Mouse (Mus musculus) kidney, embryonic 16.5 days (tissue): ENCODE results near the gene Atxn7l1. TPM values are rescaled to one million over a fixed set of nuclear protein-coding genes. Genes with fewer than 3 reads are reported as not detected.

Source experiments
- ATAC-seq: fragments of 200-750 bp; cut with Nextera tagmentation; 2 replicates; pipeline ENCODE4 v1.8.0; 2017; ENCODE audit warnings: moderate TSS enrichment; ENCODE audit not compliant: low FRiP score, low TSS enrichment
- H3K27ac ChIP-seq: fragments of 300-500 bp; sonication (generic); 2 replicates; pipeline ENCODE4 v1.5.1; 2014; ENCODE audit warnings: low read length
- H3K27me3 ChIP-seq: fragments of 300-500 bp; sonication (generic); 2 replicates; pipeline ENCODE4 v1.6.1; 2014; ENCODE audit warnings: low read length, control low read depth, mixed read lengths; ENCODE audit not compliant: insufficient read depth
- H3K36me3 ChIP-seq: fragments of 300-500 bp; sonication (generic); 2 replicates; pipeline ENCODE4 v1.6.1; 2014; ENCODE audit warnings: low read length, control low read depth, mixed read lengths; ENCODE audit not compliant: insufficient read depth
- H3K4me1 ChIP-seq: fragments of 300-500 bp; sonication (generic); 2 replicates; pipeline ENCODE4 v1.6.1; 2014; ENCODE audit warnings: low read length, control low read depth, mixed read lengths; ENCODE audit not compliant: insufficient read depth
- H3K4me2 ChIP-seq: fragments of 300-500 bp; sonication (generic); replicated peaks from 2 replicates; pipeline ENCODE4 v1.6.1; 2014; ENCODE audit warnings: low read depth, low read length
- H3K4me3 ChIP-seq: fragments of 300-500 bp; sonication (generic); 2 replicates; pipeline ENCODE4 v1.5.1; 2014; ENCODE audit warnings: mild to moderate bottlenecking, low read length
- H3K9ac ChIP-seq: fragments of 300-500 bp; sonication (generic); replicated peaks from 2 replicates; pipeline ENCODE4 v1.6.1; 2014; ENCODE audit warnings: low read length
- H3K9me3 ChIP-seq: fragments of 300-500 bp; sonication (generic); 2 replicates; pipeline ENCODE4 v1.6.1; 2016; ENCODE audit warnings: low read length, control low read depth
- WGBS: fragments of 180-500 bp; shearing (Covaris S2); extraction: QIAGEN DNeasy Blood & Tissue Kit; methylation state at CpG from one replicate; pipeline ENCODE4 v1.1.7; 2014; 5-methylcytosine and 5-hydroxymethylcytosine counted together
- polyA plus RNA-seq: library from polyadenylated mRNA; unstranded; fragments of >200 nt; fragmentation: Nextera tagmentation; extraction: Ambion mirVana; gene quantifications from 2 replicates; pipeline ENCODE4 v1.2.1, GENCODE M21; 2015

The Atxn7l1 gene
- polyA plus RNA-seq, 1 experiment from 2014 or later = 9.9 TPM

DNA sequence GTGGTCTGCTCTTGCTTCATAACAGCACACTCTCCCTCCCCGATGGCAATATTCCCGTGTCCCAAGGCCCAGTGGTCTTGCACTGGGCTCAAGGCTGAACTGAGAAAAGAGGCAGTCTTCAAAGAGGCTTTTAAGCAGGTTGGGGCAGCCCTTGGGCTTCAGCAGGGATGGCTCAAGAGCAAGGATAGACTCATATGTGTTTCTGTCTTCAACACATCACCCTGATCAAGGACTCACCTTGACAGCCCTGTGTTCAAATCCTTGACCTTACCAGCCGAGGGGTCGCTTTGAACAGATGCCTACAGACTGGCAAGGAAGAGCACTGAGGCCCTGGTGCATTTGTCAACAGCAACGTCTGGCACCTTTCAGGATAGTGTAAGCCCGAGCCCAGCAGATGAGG, 105.1 kb downstream of the Atxn7l1 start:
- peaks cover 4% of the 10 kb centered on the region; the same call in 1 of the 2 replicates for H3K36me3 ChIP-seq
- no peak for ATAC-seq
- H3K27me3 ChIP-seq = no peaks in the 10 kb centered on the region
- no peak overlapping the region for H3K4me2 ChIP-seq
- 85% methylated on average over 6 of the region's 6 CpGs for WGBS
- no peak overlapping the region for H3K27ac ChIP-seq
- no peaks in the 10 kb centered on the region for H3K9me3 ChIP-seq
- H3K4me3 ChIP-seq = no peak overlapping the region
- no peaks in the 10 kb centered on the region for H3K4me1 ChIP-seq
- H3K9ac ChIP-seq = no peak overlapping the region

DNA sequence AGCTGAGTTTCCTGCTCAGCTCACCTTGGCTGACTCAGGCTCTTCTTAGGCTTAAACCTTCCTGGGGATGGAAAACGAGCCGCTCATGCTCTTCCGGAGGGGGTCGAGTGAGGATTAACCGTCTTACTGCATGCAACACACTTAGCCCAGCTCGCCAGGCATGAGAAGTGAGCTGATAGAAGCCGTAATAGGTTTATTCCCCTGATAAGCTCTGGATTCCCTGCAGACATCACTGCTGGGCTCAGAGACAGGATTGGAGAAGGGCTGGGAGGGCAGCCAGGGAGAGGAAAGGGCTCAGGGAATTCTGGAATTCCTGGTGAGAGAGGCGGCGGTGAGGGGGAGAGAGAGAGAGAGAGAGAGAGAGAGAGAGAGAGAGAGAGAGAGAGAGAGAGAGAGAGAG, 105.7 kb downstream of the Atxn7l1 start:
- no peaks in the 10 kb centered on the region for H3K9me3 ChIP-seq
- no peaks in the 10 kb centered on the region for H3K27me3 ChIP-seq
- H3K9ac ChIP-seq = no peak overlapping the region
- no peak overlapping the region for H3K27ac ChIP-seq
- H3K4me2 ChIP-seq = no peak overlapping the region
- 75% methylated on average over 9 of the region's 9 CpGs for WGBS
- no peak for ATAC-seq
- H3K36me3 ChIP-seq = peaks cover 4% of the 10 kb centered on the region; the same call in 1 of the 2 replicates
- H3K4me3 ChIP-seq = no peak overlapping the region
- H3K4me1 ChIP-seq = no peaks in the 10 kb centered on the region

DNA sequence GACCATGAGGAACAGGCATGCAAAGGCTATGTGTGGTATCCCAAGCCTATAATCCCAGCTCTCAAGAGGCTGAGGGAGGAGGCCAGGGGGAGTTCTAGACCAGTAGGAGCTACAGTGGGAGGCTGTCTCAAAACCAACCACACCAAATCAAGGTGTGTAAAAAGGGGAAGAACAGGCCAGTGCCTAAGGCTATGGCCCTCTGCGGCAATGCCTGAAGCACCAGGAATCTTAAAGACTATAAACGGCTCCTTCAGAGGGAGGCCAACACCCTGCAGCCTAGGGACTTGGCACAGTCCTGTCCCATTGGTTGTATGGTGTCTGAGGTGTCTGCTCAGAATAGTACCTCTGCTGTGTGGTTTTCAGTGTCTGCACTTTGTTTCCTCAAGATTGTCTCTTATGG, 107.8 kb downstream of the Atxn7l1 start:
- H3K9ac ChIP-seq = no peak overlapping the region
- no peak for ATAC-seq
- H3K4me2 ChIP-seq = no peak overlapping the region
- 74% methylated on average over 2 of the region's 2 CpGs for whole genome bisulfite sequencing
- no peaks in the 10 kb centered on the region for H3K27me3 ChIP-seq
- no peaks in the 10 kb centered on the region for H3K9me3 ChIP-seq
- H3K36me3 ChIP-seq = peaks cover 2% of the 10 kb centered on the region; the same call in 1 of the 2 replicates
- no peaks in the 10 kb centered on the region for H3K4me1 ChIP-seq
- no peak overlapping the region for H3K4me3 ChIP-seq
- no peak overlapping the region for H3K27ac ChIP-seq

DNA sequence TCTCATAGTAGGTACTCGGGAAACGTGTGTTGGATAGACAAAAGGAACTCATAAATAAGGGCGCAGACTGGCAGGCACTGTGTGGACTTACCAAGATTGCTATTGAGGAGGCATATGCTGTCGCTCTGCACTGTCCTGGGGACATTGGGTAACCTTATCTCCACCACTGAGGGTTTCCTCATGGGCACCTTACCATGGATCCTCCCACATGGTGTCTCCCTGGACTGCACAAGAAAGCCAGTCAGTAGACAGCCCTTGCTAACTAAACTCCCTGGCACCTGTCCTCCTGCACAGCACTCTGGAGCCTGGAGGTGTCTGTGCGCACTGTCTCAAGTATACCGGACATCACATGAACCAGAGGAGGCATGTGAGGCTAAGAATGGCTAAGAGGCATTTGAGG, 108.9 kb downstream of the Atxn7l1 start:
- Histone ChIP-seq H3K27ac (no peak overlapping the region), H3K9ac (no peak overlapping the region), H3K36me3 (no peaks in the 10 kb centered on the region), H3K4me3 (no peak overlapping the region), H3K27me3 (no peaks in the 10 kb centered on the region), H3K4me2 (no peak overlapping the region), H3K9me3 (no peaks in the 10 kb centered on the region), H3K4me1 (no peaks in the 10 kb centered on the region)
- no peak for ATAC-seq
- WGBS = 91% methylated on average over 6 of the region's 6 CpGs

DNA sequence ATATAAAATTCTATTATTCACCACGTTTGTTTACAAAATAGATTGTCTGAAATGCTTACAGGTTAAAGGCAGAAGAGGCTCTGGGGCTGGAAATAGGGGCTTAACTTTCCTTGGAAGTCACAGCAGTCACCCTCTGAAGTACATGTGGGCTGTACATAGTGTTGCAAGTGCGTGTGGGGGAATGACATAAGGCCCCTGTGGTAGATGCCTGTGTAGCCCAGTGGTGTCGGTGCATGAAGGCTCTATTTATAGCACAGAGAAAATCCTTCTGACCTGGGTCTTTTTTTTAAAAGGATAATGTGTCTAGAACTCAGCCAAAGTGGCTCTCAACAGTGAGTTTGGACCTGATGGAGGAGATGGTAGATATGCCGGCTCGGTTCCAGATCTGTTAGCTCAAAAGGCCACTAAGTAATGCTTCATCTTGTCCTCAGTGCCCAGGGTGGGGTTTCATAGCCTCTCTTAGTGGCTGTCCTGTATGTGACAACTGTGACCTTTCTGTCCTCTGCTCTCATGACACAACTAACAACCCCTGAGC, 111.6 kb downstream of the Atxn7l1 start:
- Histone ChIP-seq H3K4me1 (no peaks in the 10 kb centered on the region), H3K27me3 (no peaks in the 10 kb centered on the region), H3K4me3 (no peak overlapping the region), H3K36me3 (no peaks in the 10 kb centered on the region), H3K4me2 (no peak overlapping the region), H3K27ac (no peak overlapping the region), H3K9ac (no peak overlapping the region), H3K9me3 (no peaks in the 10 kb centered on the region)
- WGBS = 84% methylated on average over 5 of the region's 5 CpGs
- ATAC-seq = no peak

DNA sequence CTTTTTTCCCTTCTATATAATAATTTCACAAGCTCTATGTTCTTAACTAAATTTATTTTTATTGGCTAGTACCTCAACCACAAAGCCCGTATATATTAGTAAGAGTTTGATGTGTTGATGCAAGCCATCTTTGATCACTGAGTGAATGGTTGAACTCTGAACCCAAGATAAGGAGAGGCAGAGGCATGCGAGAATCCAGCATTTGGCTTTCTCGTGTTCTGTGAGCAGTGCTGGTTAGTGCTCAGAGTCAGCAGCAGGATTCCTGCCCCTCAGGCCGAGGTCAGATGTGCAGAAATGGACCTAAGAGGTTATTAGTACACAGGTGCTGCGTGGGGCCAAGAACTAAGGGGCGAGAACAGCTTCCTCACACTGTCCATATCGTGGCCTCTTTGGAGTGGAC, 113.1 kb downstream of the Atxn7l1 start:
- WGBS = 65% methylated on average over 7 of the region's 7 CpGs
- Histone ChIP-seq H3K9me3 (no peaks in the 10 kb centered on the region), H3K9ac (no peak overlapping the region), H3K27ac (no peak overlapping the region), H3K4me2 (no peak overlapping the region), H3K27me3 (no peaks in the 10 kb centered on the region), H3K4me3 (no peak overlapping the region), H3K4me1 (no peaks in the 10 kb centered on the region), H3K36me3 (no peaks in the 10 kb centered on the region)
- ATAC-seq = no peak

DNA sequence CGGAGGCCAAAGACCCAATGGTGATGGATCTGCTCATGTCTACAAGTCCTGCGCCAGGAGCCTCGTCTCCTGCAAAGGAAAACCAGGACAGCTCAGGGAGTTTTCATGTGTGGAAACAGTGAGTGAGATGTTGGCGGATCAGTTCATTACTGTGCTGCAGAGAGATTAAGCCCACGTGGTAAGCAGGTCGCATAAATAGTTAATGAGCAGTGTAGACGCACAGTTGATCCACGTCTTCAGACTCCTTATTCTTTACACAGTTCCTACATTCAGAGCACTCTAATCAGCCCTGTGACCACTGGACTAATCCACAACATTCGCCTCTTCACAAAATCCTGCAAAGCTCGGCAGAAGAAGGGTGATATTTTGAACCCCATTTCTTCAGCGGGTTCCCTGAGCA, 118.4 kb downstream of the Atxn7l1 start:
- no peak overlapping the region for H3K9ac ChIP-seq
- WGBS = 92% methylated on average over 11 of the region's 11 CpGs
- no peak overlapping the region for H3K27ac ChIP-seq
- H3K36me3 ChIP-seq = no peaks in the 10 kb centered on the region
- H3K4me2 ChIP-seq = no peak overlapping the region
- no peak for ATAC-seq
- no peaks in the 10 kb centered on the region for H3K9me3 ChIP-seq
- H3K4me3 ChIP-seq = no peak overlapping the region
- no peaks in the 10 kb centered on the region for H3K27me3 ChIP-seq
- 0 out of 2 replicates have a peak, but pooled peaks cover 9% of the 10 kb centered on the region for H3K4me1 ChIP-seq

DNA sequence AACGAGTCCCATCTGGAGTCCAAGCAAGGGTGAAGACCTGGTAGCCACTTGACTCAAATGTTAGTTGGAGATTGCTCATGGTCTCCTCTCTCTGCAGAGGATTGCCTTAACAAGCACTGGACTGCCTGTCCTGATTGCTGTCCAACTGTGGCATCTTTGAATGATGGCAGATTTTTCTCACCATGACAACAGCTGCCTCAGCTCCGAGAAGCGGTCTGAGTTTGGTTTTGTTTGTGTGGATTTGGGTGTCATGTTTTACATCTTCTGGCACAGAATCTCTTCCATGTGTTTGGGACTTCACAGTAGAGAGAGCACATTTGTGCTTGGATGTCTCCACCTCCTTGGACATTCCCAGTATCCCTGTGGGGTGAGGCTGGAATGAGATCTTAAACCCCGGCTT, 120.5 kb downstream of the Atxn7l1 start:
- Histone ChIP-seq H3K9ac (no peak overlapping the region), H3K4me1 (0 out of 2 replicates have a peak, but pooled peaks cover 9% of the 10 kb centered on the region), H3K9me3 (no peaks in the 10 kb centered on the region), H3K27ac (no peak overlapping the region), H3K4me2 (no peak overlapping the region), H3K27me3 (no peaks in the 10 kb centered on the region), H3K4me3 (no peak overlapping the region), H3K36me3 (no peaks in the 10 kb centered on the region)
- ATAC-seq = no peak
- WGBS = 29% methylated on average over 4 of the region's 4 CpGs

DNA sequence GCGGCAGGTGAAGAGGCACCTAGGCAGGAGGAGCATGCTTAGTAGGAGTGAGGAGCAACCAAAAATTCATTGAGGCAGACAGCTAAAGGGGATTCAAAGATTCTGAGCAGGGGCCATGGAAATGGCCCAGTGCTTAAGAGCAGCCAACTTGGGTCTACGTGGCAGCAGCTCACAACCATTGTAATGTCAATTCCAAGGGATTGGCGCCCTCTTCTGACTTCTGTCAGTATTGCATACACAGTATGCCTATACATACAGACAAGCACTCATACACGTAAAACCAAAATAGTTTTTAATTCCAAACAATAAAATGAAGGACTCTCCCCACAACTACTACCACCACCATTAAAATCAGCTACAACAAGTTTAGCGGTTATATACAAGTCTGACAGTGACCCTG, 122.2 kb downstream of the Atxn7l1 start:
- Histone ChIP-seq H3K9ac (no peak overlapping the region), H3K27ac (no peak overlapping the region), H3K9me3 (no peaks in the 10 kb centered on the region), H3K4me2 (no peak overlapping the region), H3K27me3 (no peaks in the 10 kb centered on the region), H3K36me3 (no peaks in the 10 kb centered on the region), H3K4me1 (0 out of 2 replicates have a peak, but pooled peaks cover 9% of the 10 kb centered on the region), H3K4me3 (no peak overlapping the region)
- 83% methylated on average over 5 of the region's 5 CpGs for WGBS
- no peak for ATAC-seq

DNA sequence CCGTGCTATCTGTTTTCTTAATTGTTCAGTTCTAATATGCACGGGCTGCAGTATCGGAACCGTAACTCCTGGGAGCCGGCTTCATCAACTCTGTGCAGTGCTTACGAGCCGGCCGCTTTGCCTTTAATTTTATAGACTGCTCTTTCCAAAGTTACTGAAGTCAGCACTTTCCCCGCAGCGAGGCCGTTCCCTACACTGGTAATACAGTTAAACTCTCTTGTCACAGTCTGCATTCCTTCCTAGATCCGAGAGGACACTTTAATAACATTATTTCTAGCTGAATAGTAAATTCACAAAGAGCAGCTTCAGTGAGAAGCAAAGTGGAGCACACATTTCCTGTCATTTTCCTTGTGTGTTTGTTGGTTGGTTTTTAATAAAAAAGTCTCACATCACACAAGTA, 124.4 kb downstream of the Atxn7l1 start:
- Histone ChIP-seq H3K4me2 (no peak overlapping the region), H3K27me3 (no peaks in the 10 kb centered on the region), H3K4me1 (0 out of 2 replicates have a peak, but pooled peaks cover 9% of the 10 kb centered on the region), H3K27ac (no peak overlapping the region; the same call in 1 of the 2 replicates), H3K9me3 (no peaks in the 10 kb centered on the region), H3K9ac (no peak overlapping the region), H3K36me3 (no peaks in the 10 kb centered on the region), H3K4me3 (no peak overlapping the region)
- 49% methylated on average over 12 of the region's 12 CpGs for WGBS
- ATAC-seq = no peak
